Mouse (Mus musculus) midbrain, postnatal 0 days (tissue): ENCODE results near the gene Cenpb. TPM values are rescaled to one million over a fixed set of nuclear protein-coding genes. Genes with fewer than 3 reads are reported as not detected.
A peak's percentile ranks its signal among the peaks of the same experiment; 100 is the strongest.

ENCODE experiments used
- ATAC-seq: fragments of 200-750 bp; cut with Nextera tagmentation; 2 replicates; pipeline ENCODE4 v1.8.0; 2017; ENCODE audit warnings: moderate number of reproducible peaks, mild to moderate bottlenecking, moderate TSS enrichment, moderate library complexity; ENCODE audit not compliant: low FRiP score
- DNase-seq: peaks from one replicate; pipeline ENCODE4 v3.0.0-alpha.2; 2015; ENCODE audit warnings: low spot score
- H3K27ac ChIP-seq: fragments of 300-500 bp; sonication (generic); 2 replicates; pipeline ENCODE4 v1.5.1; 2014; ENCODE audit warnings: low read depth, mild to moderate bottlenecking, low read length, mixed read lengths
- H3K27me3 ChIP-seq: fragments of 300-500 bp; sonication (generic); 2 replicates; pipeline ENCODE4 v1.6.1; 2014; ENCODE audit warnings: low read length, control low read depth, mixed read lengths; ENCODE audit not compliant: insufficient read depth
- H3K36me3 ChIP-seq: fragments of 300-500 bp; sonication (generic); 2 replicates; pipeline ENCODE4 v1.6.1; 2014; ENCODE audit warnings: low read length, control low read depth, mixed read lengths; ENCODE audit not compliant: insufficient read depth
- H3K4me1 ChIP-seq: fragments of 300-500 bp; sonication (generic); 2 replicates; pipeline ENCODE4 v1.6.1; 2014; ENCODE audit warnings: mild to moderate bottlenecking, control low read depth, antibody characterized with exemption, low read length, mixed read lengths; ENCODE audit not compliant: insufficient read depth
- H3K4me2 ChIP-seq: fragments of 300-500 bp; sonication (generic); 2 replicates; pipeline ENCODE4 v1.6.1; 2014; ENCODE audit warnings: low read depth, mild to moderate bottlenecking, low read length, mixed read lengths; ENCODE audit not compliant: poor library complexity, severe bottlenecking
- H3K4me3 ChIP-seq: fragments of 300-500 bp; sonication (generic); 2 replicates; pipeline ENCODE4 v1.5.1; 2014; ENCODE audit warnings: low read depth, mild to moderate bottlenecking, low read length, moderate library complexity
- H3K9ac ChIP-seq: fragments of 300-500 bp; sonication (generic); replicated peaks from 2 replicates; pipeline ENCODE4 v1.6.1; 2014; ENCODE audit warnings: mild to moderate bottlenecking, low read length, moderate library complexity, mixed read lengths; ENCODE audit not compliant: poor library complexity, severe bottlenecking
- H3K9me3 ChIP-seq: fragments of 300-500 bp; sonication (generic); 2 replicates; pipeline ENCODE4 v1.6.1; 2016; ENCODE audit warnings: low read length, control low read depth
- CTCF ChIP-seq: IDR thresholded peaks from 2 replicates; pipeline ENCODE4 v1.5.1; 2016; ENCODE audit warnings: antibody characterized with exemption, mild to moderate bottlenecking
- WGBS: fragments of 180-500 bp; shearing (Covaris S2); extraction: QIAGEN DNeasy Blood & Tissue Kit; methylation state at CpG from one replicate; pipeline ENCODE4 v1.1.7; 2014; 5-methylcytosine and 5-hydroxymethylcytosine counted together
- polyA plus RNA-seq: library from polyadenylated mRNA; unstranded; fragments of >200 nt; fragmentation: Nextera tagmentation; extraction: Ambion mirVana; gene quantifications from 2 replicates; pipeline ENCODE4 v1.2.1, GENCODE M21; 2015
- total RNA-seq: library from RNA; depleted of rRNA; stranded (reverse); fragments of >200 nt; gene quantifications from 2 replicates; pipeline ENCODE4 v1.2.3, GENCODE M21; 2014

Gene Cenpb
- total and polyA plus RNA-seq, 2 experiments from 2014 or later = 13.1 to 98.2 TPM

DNA sequence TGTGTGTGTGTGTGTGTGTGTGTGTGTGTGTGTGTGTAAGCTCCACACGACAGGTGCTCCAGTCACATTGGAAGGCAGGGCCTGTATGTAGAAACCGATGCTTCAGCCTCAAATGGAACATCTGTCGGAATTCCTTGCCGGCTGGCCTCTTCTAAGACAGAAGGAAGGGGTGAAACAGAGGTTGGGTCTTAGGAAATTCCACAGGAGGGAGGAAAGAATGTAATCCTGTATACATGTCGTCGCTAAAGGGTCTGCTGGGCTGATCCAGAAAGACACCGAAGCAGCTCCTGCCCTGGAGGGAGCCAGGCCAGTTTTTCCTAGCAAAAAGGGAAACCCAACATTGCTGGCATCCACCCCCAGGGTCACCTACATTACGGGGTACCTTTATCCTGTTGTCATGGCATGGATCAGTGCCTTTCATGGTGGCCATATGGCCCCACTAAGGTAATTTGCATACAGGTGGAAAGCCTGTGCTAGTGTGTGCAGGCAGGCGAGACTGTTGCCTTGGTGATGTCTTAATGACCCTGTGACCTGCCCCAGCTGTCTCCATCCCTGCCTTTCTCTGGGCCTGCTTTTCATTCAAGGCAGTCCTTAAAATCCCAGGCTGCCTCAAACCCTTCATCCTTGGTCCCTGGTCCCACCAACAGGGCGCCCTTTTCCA is 10.6 kb upstream of the Cenpb start:
- Histone ChIP-seq H3K4me3 (no peak overlapping the region), H3K27ac (0 out of 2 replicates have a peak overlapping the region, but pooled peaks have one; percentile 7), H3K36me3 (peaks cover 21% of the 10 kb centered on the region), H3K27me3 (no peaks in the 10 kb centered on the region), H3K9ac (0 out of 2 replicates have a peak overlapping the region, but pooled peaks have one; percentile 2), H3K9me3 (no peaks in the 10 kb centered on the region), H3K4me2 (no peak overlapping the region), H3K4me1 (peaks cover 8% of the 10 kb centered on the region; the same call in 1 of the 2 replicates)
- peak; percentile 61 for DNase-seq
- TF ChIP-seq CTCF = no peak
- ATAC-seq = no peak
- WGBS = 19% methylated on average over 10 of the region's 10 CpGs

DNA sequence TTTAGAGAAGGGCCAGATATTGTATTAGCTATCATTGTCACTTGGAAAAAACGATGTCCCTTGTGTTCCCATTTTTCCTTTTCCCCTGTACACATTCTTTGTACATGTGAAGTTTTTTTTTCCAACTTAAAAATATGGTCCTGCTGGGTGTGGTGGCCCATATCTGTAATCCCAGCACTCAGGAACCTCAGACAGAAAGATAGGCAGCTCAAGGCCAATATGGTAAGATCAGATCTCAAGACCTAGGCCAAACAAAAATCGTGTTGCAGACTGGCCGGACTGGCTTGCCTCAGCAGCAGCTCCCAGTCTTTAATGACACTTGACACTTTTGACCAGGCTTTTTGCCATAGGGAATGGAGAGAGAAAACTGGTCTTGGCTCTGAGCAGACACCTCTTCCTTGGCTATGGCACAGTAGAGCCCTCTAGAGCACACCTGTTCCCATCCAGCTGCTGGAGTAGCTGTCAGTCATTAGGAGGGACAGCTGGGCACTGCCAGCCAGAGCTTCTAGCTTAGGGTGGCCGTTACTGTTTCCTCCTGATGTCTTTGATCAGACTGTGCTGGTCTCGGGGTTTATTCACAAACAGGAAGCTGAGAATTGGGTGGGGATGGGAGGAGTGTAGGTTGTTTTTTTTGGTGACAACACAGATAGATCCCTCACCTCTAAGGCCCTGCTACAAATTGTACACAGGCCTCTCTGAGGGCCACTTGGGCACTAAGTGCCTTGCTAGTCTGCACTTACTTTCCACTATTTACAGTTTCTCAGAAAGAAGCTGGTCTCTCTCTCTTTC is 9.8 kb upstream of the Cenpb start:
- Histone ChIP-seq H3K9me3 (no peaks in the 10 kb centered on the region), H3K4me3 (no peak overlapping the region), H3K36me3 (peaks cover 21% of the 10 kb centered on the region), H3K4me2 (no peak overlapping the region), H3K27ac (no peak overlapping the region), H3K27me3 (no peaks in the 10 kb centered on the region), H3K9ac (no peak overlapping the region), H3K4me1 (peaks cover 8% of the 10 kb centered on the region; the same call in 1 of the 2 replicates)
- ATAC-seq (no peak), DNase-seq (no peak)
- 45% methylated on average over 5 of the region's 5 CpGs for WGBS
- no peak for TF ChIP-seq CTCF

DNA sequence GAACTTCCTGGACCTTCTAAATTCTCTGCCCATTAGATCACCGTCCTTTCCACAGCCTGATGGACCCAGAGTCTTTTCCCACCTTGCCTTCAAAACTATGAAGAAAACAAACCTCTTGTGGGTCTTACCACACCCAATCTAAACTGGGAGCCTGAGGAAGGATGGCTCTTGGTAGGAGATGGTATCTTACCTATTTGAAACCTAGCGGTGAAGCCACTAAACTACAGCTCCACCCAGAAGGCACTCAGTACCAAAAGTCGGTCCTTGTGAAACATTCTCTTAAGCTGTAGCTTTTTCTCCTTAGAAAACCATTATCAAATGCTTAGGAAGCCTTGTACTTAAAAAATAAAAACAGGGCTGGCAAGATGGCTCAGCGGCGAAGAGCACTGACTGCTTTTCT is 8.4 kb upstream of the Cenpb start:
- DNase-seq (no peak), ATAC-seq (no peak)
- no peak for TF ChIP-seq CTCF
- 94% methylated on average over 5 of the region's 5 CpGs for WGBS
- Histone ChIP-seq H3K36me3 (peaks cover 12% of the 10 kb centered on the region; the same call in 1 of the 2 replicates), H3K27ac (no peak overlapping the region), H3K4me2 (0 out of 2 replicates have a peak overlapping the region, but pooled peaks have one; percentile 62), H3K27me3 (no peaks in the 10 kb centered on the region), H3K4me3 (no peak overlapping the region), H3K4me1 (peaks cover 8% of the 10 kb centered on the region; the same call in 1 of the 2 replicates), H3K9ac (no peak overlapping the region), H3K9me3 (no peaks in the 10 kb centered on the region)

DNA sequence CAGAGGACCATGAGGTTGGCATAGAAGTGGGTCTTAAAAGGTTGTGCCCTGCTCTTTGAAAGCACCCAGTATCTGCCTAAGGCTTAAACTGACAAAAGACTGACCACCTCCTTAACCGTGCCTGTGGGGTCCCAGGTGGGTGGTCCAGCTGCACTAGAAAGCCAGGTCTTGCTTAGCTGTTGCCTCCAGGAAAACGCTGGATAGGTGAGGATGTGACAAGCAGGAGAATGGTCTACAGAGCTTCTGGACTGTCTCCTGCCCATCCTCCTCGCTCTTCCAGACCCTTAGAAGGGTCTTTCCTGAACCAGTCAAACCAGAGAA is 7.7 kb upstream of the Cenpb start:
- H3K27me3 ChIP-seq = no peaks in the 10 kb centered on the region
- DNase-seq (no peak), ATAC-seq (no peak)
- peaks cover 5% of the 10 kb centered on the region; the same call in 1 of the 2 replicates for H3K36me3 ChIP-seq
- H3K9ac ChIP-seq = peak overlapping the region; percentile 48
- H3K9me3 ChIP-seq = no peaks in the 10 kb centered on the region
- no peak for TF ChIP-seq CTCF
- WGBS = 19% methylated on average over 3 of the region's 3 CpGs
- H3K4me2 ChIP-seq = peak overlapping the region; percentile 62
- H3K4me1 ChIP-seq = peaks cover 8% of the 10 kb centered on the region; the same call in 1 of the 2 replicates
- no peak overlapping the region for H3K27ac ChIP-seq
- H3K4me3 ChIP-seq = peak overlapping the region; percentile 48

DNA sequence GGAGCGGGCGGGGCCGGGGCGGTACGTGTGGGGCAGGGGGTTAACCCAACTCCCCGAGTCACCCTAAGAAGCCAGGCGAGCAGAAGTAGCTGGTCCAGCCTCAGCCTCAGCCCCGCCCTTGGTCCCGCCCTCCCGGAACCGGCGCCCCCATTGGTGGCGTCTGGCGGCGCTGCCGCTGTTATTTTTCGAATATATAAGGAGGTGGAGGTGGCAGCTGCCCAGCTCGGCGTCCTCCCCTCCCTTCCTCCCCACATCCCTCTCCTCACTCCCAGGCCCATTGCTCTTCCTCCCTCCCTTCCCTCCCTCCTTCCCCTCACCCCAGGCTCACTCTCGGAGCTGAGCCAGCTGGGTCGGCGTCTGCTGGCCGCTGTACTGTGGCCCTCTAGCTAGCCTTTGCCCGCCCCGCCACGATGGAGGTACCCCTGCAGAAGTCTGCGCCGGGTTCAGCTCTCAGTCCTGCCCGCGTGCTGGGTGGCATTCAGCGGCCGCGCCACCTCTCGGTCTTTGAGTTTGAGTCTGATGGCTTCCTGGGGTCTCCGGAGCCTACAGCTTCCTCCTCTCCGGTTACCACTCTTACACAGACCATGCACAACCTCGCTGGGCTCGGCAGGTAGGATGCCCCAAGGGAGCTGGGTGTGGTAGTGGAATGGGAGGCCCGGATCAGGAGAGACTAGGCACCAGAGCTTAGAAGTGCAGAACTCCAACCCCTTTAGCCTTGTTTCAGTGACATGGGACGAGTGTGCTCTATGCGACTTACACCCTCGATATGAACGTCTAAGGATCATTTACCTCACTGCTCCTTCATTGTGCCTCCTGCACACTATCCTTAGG is 7.1 kb upstream of the Cenpb start, which contains the start of the genes Cdc25b and Spef1:
Cdc25b (plus strand) TSS at position 179 of the 831 bp plus-strand sequence.
Spef1 (minus strand) TSS at position 512 of the 831 bp plus-strand sequence.
- Histone ChIP-seq H3K4me2 (peak within 1 kb of the TSS; percentile 62), H3K27ac (no peak within 1 kb of the TSS; the same call in 1 of the 2 replicates), H3K4me1 (peaks cover 8% of the 10 kb centered on the region; the same call in 1 of the 2 replicates), H3K9ac (peak within 1 kb of the TSS; percentile 48), H3K9me3 (no peaks in the 10 kb centered on the region), H3K27me3 (no peaks in the 10 kb centered on the region), H3K36me3 (peaks cover 2% of the 10 kb centered on the region; the same call in 1 of the 2 replicates), H3K4me3 (peak within 1 kb of the TSS; percentile 48)
- whole genome bisulfite sequencing = 1% methylated on average over 39 of the region's 43 CpGs
- DNase-seq (peak; percentile 84), ATAC-seq (peak; percentile 87)
- peak; percentile 48 for TF ChIP-seq CTCF
